Mouse (Mus musculus) layer of hippocampus, adult 18-20 months (tissue): ENCODE results near the gene Gm853. TPM values are rescaled to one million over a fixed set of nuclear protein-coding genes. Genes with fewer than 3 reads are reported as not detected.
"Not testable (repeated sequence)": the region's sequence is repeated elsewhere in the genome, so short reads cannot be mapped to it uniquely, and the experiment has no call there.

Experiments used
- DNase-seq, 2 experiments: peaks; one replicate each; pipeline ENCODE4 v3.0.0; 2022; ENCODE audit warnings: low spot score in 2 of 2
- long read RNA-seq: library from polyadenylated mRNA; stranded (forward); transcript quantifications from one replicate; pipeline ENCODE4 v2.0.0, GENCODE M21; 2021
- total RNA-seq, 2 experiments: library from RNA; stranded (reverse); gene quantifications; 2 replicates each; pipeline ENCODE4 v1.2.3; 2021

Gene Gm853
- not detected for total RNA-seq
- long read RNA-seq: 0 reads

- DNase-seq: no peak
Observed at GRCm38 (mm10) chr4:130222179-130222578, at the start of gene Gm853. TSS of gene Gm853 (minus strand) at chr4:130222401.

DNA sequence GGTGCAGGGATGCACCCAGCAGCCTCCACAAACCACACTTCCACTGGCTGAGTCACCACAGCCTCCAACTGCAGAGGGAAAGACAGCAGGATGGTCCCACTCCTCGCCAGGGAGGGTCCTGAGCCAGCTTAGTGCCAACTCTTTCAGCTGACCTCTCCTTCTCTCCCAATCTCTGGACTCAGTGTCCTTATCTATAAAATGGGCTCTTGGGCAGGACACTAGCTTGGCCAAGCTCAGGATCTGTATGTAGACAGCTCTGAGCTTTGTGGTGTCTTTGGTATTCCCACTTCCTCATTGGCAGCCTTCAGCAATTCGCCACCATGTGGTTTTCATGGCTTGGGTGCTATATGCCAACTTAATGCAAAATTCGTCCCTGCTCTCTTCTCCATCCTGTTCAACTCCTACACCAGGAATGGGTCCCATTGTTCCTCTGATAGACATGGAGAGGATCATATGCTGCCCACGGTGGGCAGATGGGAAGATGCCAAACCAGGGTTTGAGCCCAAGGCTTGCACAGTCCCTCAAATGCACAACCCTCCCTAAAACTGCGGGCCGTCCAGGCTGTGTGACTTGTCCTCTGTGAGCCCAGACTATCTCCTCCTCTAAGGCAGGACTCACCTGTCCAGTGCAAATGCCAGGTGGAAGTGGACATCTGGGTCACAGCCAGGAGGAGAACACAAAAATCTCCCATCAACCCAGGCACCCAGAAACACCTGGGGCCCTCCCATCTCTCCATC, 48.6 kb upstream of the Gm853 start:
- peak; percentile 58 to 65 for DNase-seq

DNA sequence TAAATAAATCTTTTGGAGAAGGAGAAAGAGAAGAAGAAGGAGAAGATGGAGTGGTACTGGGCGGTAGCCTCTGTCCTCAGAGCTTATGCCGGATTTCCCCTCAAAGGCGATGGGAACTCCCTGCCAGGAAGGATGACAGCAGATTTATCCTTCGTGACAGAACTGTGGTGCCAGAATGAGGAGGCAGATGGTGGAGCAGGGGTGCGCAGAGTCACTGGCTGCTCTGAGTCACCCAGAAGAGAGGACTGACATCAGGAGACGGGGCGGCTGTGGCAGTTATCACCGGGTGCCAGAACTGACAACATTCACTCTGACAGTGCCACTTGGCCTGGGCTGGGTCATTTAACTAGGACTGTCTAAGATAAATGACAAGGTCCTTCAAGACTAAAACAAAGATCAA, 47.9 kb upstream of the Gm853 start:
- peak; percentile 86 to 94 for DNase-seq

DNA sequence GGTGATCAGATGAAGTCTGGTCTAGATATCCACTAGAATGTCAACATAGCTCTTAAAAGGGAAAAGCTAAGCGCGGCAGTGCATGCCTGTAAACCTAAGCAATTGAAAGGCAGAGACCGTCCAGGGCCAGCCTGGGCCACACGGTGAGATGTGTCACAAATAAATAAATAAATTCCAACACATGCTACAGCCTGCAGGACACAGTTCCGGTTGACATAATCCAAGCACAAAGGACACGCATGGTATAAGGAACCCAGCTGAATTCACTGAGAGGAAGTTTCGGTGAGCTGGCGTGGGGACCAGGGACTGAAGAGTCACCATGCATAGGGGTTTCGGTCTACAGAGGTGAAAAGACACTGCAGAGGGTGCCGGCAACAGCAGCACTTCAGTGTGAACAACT, 46.5 kb upstream of the Gm853 start:
- DNase-seq: no peak

- no peak for DNase-seq
Observed at GRCm38 (mm10) chr4:130267069-130267468, 44.9 kb upstream of the Gm853 start.

- no peak for DNase-seq
Observed at GRCm38 (mm10) chr4:130266601-130267000, 44.4 kb upstream of the Gm853 start.

DNA sequence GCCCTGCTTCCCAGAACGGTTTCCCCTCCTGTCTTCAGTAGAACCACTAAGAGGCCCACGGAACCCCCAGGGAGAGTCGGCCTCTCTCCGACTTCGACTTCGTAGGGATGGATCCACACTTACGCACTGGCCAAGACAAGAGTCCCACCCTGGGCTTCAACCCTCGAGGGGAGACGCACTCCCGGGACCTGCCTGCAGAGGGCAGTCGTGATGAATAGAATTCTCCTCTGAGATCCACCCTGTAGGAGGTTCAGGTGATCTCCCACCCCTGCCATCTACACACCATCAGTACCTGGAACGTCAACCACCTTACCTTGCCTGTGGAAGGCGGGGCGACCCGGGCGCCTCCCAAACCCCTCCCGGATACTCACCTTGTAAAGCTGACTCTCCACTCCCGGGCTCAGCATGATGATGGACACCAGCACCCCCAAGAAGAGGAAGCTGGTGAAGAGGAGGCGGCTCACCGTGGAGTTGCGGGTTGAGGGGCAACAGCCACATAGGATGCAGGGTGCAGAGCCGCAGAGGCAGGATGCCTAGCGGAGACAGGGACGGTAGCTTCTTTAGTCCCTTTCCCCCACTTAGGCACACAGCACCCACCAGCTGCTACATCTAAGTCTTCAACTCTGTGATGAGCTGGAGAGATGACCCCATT, 42.6 kb upstream of the Gm853 start:
- peak in 1 of 2 experiments; percentile 76 for DNase-seq

GRCm38 (mm10) chr4:130264131-130264530, 41.9 kb upstream of the Gm853 start:
- DNase-seq: no peak

DNA sequence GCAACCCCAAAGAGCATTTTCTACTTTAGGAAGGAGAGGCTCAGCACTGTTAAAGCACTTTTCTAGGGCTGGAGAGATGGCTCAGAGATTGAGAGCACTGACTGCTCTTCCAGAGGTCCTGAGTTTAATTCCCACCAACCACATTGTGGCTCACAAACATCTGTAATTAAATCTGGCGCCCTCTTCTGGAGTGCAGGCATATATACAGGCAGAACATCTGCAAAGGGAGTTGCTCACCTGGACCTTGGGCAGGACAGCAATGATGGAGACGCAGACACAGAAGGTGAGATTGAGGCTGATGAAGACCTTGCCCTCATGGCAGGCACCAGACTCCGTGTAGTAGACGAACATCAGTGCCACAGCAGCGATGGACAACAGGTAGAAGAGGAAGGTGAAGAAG, 38.2 kb upstream of the Gm853 start:
- no peak for DNase-seq

- no peak for DNase-seq
Observed at GRCm38 (mm10) chr4:130252441-130253157, 30.4 kb upstream of the Gm853 start.

GRCm38 (mm10) chr4:130251763-130252162, 29.6 kb upstream of the Gm853 start:
- DNase-seq: no peak

DNA sequence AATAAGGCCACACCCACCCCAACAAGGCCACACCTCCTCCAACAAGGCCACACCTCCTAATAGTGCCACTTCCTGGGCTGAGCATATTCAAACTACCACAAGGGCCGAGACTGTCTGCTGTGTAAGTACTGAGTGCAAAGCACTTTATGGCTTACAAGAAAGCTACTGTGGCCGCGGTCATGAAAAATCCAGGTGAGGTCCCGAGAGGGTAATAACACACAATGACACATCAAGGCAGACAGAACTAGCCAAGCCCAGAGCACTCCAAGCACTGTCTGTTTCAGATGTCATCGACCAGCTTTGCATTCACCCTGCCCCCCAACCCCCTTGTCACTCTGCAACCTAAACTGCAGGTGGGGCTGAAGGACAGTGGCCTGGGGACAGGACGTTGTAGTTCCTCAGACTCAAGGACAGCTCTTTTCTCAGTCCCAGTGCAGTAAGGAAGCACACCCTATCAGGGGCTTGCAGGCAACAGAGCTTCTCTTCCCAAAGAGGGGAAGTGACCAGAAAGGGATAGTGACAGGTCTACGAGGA, 29.0 kb upstream of the Gm853 start:
- no peak for DNase-seq

DNA sequence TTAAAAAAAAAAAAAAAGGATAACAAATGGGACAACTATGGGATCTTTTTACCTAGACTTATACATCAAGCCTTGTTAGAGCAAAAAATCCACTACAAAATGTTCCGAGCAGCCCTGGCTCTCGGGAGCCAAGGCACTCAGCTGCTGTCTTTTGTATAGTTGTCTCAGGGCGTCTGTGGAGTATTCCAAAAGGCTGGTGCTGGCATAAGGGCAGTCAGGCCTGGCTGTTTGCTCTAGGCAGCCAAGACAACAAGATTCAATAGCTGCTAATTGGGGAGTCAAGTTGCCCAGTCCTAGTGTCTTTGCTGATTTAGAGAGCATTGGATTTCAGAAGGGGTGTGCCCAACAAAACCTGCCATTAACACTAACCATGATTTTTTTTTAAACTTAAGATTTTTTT, 26.4 kb upstream of the Gm853 start:
- DNase-seq: no peak

DNA sequence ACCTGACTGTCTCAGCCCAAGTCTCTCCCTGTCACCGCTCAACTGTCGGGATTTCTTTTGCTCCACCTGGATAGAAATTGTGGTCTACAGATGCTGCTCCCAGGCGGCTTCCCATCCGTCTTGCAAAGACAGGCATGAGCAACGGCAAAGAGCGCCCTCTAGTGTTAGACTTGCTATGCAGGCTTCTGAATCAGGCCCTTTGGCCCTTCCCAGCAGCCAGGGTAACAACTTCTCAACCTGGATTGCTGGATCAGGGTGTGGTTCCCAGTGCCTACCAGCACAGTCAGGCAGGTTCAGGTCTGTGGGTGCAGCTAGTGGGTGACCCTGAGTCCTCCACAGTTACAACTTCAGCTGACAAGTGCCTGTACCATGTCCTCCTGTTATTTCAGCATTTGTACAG, 23.9 kb upstream of the Gm853 start:
- DNase-seq: peak; percentile 52 to 83

DNA sequence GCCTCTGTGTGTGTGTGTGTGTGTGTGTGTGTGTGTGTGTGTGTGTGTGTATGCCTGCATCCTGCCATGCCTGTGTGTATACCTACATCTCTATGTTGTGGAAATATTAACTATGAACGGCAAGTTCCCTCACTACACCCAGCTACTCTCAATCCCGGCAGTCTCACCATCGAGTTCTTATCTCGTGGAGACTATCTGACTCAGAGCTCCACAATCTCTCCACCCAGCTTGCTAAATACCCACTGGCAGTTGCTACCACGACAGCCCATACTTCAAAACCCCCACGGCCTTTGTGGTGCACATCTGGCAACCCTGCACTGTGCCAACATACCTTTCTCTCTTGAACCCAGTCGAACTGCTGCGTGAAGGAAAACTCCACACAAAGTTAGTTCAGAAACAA, 22.5 kb upstream of the Gm853 start:
- no peak for DNase-seq

DNA sequence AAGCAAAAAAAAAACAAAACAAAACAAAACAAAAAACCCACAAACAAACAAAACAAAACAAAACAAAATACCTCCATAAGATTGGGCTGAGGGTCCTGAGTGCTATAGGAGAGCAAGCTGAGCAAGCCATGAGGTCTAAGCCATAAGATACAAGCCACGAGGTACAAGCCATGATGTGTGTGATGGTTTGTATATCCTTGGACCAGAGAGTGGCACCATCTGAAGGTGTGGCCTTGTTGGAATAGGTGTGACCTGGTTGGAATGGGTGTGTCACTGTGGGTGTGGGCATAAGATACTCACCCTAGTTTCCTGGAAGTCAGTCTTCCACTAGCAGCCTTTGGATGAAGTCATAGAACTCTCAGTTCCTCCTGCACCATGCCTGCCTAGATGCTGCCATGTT, 21.4 kb upstream of the Gm853 start:
- DNase-seq: not testable (repeated sequence)

DNA sequence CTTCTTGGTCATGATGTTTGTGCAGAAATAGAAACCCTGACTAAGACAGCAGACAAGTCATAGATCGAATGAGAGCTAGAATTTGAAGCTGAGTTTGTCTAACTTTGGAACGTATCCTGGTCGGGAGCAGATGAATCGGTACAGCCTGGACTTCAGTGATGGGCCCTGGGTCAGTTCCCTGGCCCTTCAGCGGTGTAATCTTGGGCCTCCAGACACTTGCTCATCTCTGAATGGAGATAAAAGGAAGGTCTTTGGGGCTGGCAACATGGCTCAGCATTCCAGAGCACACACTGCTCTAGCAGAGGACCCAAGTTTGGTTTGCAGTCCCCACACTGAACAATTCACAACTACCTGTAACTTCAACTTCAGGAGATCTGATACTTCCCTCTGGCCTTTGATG, 20.8 kb upstream of the Gm853 start:
- DNase-seq: no peak

DNA sequence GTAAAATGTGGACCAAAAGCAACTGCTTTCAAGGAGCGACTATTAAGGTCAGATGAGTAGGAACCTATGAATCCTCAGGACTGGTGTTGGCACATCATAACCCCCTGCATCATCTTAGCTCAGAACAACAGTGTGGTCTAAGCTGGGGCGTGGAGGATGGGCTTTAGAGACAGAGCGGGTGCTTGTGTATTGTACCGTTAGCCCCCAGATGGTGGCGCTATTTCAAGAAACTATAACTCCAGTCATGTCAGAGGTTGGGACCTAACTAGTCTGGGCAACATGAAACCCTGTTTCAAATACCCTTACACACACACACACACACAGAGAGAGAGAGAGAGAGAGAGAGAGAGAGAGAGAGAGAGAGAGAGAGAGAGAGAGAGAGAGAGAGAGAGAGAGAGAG, 18.5 kb upstream of the Gm853 start:
- no peak for DNase-seq

GRCm38 (mm10) chr4:130237607-130238006, 15.4 kb upstream of the Gm853 start:
- DNase-seq: no peak

- DNase-seq: no peak
Observed at GRCm38 (mm10) chr4:130236361-130236760, 14.2 kb upstream of the Gm853 start.

- peak in 1 of 2 experiments; percentile 45 for DNase-seq
Observed at GRCm38 (mm10) chr4:130224071-130224470, 1.9 kb upstream of the Gm853 start.

DNA sequence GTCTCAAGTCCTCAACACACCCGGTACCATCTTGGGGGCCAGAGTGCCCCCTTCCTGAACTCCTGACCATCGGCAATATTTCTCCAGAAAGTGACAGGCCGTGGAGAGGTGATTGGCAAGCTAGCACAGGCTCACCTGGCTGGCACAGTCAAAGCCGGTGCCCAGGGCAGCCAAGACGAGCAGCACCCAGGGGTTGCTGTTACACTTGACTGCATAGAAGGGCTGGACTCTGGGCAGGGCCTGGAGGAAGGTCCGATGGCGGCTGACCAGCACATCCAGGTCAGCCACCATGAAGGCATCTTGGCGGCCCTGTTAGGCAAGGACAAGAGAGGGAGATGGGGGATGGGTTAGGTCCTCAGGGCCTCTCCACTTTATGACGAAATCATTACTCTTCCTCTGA, 2.0 kb downstream of the Gm853 start:
- DNase-seq: no peak
